Mouse (Mus musculus): ENCODE results near the gene Gas2l2.

Gas2l2 gene

DNA sequence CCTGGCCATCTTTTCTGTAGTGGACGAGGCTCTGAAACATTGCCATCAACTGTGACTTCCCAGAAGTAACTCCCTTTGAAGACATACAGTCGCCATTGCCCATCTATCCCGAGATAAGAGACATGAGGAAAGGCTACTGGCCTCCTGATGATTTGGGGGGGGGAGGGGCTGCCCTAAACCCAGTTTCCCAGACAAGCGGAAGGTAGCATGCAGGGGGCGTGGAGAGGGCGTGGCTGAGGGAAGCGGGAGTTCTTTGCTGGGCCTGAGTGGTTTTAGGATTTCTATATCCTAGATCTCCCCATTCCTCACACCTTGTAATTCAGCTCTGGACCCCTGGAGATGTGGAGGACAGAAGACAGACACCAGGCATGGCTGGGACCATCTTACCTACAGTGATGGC is 14.6 kb upstream of the Gas2l2 start:
- DNase-seq (ENCODE audit: low spot score in 2 of 2), result no peak

DNA sequence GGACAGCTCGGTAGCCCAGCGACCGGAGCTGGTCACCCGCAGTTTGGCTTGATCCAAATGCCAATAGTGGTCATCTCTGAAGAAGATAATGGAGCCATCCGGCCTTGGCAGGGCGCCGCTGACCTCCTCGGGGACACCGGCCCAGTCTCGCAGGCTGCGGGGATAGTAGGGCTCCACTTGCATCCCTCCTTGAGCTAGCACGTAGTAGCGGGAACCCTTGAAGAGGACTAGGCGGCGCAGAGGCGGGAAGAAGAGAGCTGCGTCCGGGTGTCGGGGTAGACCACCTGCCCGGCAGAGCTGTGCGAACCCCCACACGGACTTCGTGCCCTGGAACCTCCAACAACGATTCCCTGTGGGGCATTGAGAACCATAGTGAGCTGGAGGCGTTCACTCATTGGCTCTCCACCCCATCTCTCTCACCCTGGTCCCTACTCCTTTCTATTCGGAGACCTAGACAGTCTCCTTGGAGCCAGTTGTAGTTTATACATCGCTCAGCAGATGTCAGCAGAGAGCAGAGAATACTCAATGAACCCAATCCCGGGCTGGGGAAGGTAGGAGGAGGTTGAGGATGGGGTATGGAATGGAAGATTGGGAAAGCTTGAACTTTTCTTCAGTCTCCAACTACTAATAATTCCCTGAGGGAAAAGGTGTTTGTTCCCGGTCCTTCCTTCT is 13.5 kb upstream of the Gas2l2 start:
- DNase-seq (ENCODE audit: low spot score in 2 of 2), result peak; percentile 85 to 90

DNA sequence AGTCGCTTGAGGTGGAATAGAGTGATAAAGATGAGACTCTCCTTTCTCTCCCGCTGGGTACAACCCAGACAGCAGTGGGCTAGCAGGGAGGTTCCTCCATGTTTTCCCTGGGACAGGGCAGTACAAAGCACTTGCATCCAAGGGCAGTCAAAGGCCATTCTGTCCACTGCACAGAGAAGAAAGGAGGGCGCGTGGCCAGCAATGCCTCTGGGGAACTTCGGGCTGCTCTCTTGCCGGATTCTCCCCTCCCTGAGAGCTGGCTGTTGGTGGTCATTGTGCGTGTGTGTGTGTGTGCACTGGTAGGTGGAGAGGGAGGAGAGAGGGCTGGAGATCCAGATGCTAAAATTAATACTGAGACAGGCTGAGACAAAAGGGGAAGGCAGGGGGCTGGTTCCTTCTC is 12.0 kb upstream of the Gas2l2 start:
- DNase-seq (ENCODE audit: low spot score in 2 of 2), result no peak

- peak; percentile 87 to 89 for DNase-seq (ENCODE audit: low spot score in 2 of 2)
These were observed 11.1 kb upstream of the Gas2l2 start for GRCm38 (mm10) chr11:83440081-83441064.

- DNase-seq (ENCODE audit: low spot score in 2 of 2), result no peak
These were observed 10.3 kb upstream of the Gas2l2 start for GRCm38 (mm10) chr11:83439426-83440060.

DNA sequence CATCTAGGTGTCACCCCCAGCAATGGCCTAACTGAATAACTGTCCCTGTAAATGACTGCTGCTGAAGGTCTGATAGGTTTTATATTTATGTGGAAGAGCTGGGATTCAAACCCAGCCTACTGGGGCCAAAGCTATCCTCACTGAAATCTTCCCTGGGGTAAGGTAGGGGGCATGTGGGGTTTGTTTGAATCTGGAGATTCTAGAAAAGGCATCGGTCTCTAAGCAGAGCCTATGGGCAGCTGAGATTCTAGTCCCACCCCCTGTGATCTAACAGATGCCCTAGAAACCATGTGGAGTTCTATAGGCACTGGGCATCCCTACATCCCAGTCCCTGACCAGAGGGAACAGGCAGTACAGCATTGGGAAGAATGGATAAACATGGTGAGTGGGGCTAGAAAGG is 8.1 kb upstream of the Gas2l2 start, which contains the start of gene 1700020L24Rik:
Gene 1700020L24Rik, plus strand, starts transcription at position 301 of the 400 bp plus-strand sequence.
- no peak for DNase-seq (ENCODE audit: low spot score in 2 of 2)

- no peak for DNase-seq (ENCODE audit: low spot score in 2 of 2)
These were observed 3.3 kb upstream of the Gas2l2 start for GRCm38 (mm10) chr11:83432533-83432932.

GRCm38 (mm10) chr11:83426964-83427363 is 2.3 kb downstream of the Gas2l2 start:
- DNase-seq (ENCODE audit: low spot score in 2 of 2), result no peak

GRCm38 (mm10) chr11:83424681-83425080 is 4.6 kb downstream of the Gas2l2 start:
- DNase-seq (ENCODE audit: low spot score in 2 of 2), result peak; percentile 85 to 86

DNA sequence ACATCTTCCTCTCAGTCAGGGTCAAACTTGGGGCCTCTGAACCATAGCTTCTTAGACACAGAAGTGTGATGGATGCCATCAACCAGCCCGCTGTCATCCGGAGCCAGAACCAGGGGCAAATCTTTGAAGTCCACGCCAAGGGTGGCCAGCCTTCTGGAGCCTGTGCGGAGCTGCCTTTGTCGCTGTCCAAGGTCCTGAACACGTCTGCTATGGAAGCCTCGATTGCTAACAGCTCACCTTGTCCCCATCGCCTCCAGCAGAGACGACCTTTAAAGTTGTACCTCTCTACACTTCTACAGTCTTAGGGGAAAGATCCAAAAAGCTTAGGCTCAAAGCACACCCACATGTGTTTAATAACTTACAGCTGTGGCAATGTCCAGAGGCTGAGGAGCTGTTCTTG is 8.0 kb downstream of the Gas2l2 start:
- no peak for DNase-seq (ENCODE audit: low spot score in 2 of 2)

DNA sequence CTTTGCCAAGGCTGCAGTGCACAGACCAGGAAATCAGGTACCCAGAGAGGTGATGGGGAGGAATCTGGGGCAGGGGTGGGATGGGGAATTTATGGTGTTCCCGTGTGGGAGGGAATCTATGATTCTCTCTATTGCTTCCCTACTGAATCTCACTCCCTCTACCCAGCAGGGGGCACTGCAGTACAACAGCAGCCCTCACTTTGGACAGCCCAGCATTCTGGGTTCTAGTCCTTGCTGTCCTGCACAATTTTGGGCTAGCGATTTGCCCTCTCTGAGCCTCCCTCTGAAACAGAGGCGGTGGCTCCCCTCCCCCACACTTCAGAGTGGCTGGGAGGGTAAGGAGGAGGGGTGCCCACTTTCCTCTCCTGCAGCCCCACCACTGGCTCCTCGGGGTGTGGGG is 8.9 kb downstream of the Gas2l2 start:
- DNase-seq (ENCODE audit: low spot score in 2 of 2), result no peak

DNA sequence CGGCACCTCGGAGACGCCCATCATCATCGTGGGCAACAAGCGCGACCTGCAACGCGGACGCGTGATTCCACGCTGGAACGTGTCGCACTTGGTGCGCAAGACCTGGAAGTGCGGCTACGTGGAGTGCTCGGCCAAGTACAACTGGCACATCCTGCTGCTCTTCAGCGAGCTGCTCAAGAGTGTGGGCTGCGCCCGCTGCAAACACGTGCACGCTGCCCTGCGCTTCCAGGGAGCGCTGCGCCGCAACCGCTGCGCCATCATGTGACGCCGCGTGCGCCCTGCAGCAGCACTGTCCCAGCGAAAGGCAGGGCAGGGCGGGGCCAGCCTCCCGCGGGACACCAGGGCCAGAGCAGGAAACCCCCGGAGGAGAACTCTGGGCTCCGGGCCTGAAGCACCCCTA is 10.7 kb downstream of the Gas2l2 start:
- peak; percentile 69 to 74 for DNase-seq (ENCODE audit: low spot score in 2 of 2)

DNA sequence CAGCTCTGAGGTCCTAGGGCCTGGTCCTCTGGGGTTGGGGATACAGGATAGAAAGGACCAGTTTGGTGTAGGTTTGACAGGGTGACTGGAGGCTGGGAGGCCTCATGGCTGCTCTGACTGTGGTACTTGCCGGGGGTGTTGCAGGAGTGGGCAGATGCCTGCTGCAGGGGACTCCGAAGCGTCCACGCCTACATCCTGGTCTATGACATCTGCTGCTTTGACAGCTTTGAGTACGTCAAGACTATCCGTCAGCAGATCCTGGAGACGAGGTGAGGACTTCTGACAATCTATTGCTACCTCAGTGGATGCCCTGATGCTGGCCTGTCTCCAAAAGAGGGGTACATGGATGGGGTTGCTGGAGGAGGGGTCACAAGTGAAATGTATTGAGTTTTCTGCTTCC is 11.5 kb downstream of the Gas2l2 start:
- DNase-seq (ENCODE audit: low spot score in 2 of 2), result no peak

GRCm38 (mm10) chr11:83417080-83417479 is 12.2 kb downstream of the Gas2l2 start:
- DNase-seq (ENCODE audit: low spot score in 2 of 2), result no peak

DNA sequence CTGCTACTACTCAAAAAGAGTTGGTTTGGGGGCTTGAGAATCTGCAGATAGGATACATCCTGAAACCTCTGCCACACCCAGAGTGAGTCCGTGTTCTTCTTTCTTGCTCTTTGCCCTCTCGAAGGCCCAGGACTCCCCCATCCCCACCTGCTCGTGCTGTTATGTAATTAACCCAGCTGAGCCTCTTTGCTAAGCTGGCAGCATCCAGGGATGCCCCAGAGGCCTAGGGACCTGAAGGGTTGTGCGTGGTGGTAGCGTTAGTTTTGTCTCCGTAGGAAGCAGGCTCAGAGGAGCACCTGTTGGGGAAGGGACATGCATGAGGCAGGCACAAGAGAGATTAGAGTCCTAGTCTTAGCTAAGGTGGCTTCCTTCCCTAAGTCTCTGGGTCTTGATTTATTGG is 18.7 kb downstream of the Gas2l2 start:
- no peak for DNase-seq (ENCODE audit: low spot score in 2 of 2)

- no peak for DNase-seq (ENCODE audit: low spot score in 2 of 2)
These were observed 19.4 kb downstream of the Gas2l2 start for GRCm38 (mm10) chr11:83409792-83410291.

DNA sequence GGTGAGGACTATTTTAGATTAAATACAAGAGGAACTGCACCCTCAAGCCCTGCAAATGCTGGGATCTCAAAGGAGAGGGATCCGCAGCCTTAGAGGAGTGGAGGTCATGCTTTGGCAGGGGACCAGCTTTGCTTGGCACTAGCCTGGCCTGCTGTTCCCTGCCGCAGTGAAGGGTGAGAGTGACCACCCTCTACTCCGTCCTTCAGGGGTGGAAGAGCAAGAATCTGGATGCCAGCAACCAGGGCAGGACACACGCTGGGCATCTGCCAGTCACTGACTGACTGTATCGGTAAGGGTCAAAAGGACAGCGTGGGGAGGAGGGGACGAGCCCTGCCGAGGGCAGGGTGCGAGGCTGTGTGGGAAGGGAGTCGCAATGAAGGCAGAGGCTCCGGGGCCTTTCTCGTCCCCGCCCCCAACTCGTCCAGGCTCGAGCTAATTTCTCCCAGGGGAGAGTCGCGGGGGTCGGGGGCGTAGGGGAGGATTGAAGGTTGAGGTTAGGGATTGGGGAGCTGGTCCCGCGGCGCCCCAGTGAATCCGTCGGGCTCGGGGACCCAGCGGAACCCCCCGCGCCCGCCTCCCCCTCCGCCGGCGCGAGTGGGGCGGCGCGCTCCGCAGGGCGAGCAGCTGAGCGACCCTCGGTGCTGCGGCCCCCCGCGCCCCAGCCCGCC is 20.0 kb downstream of the Gas2l2 start, which contains the start of gene Rasl10b:
Gene Rasl10b, plus strand, starts transcription at position 51 of the 668 bp plus-strand sequence.
- no peak for DNase-seq (ENCODE audit: low spot score in 2 of 2)

DNA sequence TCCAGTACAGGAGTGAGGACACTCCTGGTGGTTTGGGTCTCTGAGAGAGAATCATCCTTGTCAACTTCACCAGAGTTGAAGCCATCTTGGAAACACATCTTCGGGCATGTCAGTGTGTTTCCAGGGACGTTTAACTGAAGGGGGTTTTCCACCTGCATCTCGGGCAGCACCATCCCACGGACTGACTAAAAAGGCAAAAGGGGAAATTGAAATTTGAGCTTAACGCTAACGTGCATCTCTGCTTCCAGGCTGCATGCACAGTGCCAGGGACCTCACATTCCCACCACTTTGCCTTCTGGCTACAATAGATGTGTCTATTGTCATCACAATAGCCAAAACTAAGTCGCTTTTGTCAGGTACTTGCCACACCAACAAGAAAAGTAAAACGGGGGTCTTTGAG is 21.0 kb downstream of the Gas2l2 start:
- no peak for DNase-seq (ENCODE audit: low spot score in 2 of 2)

GRCm38 (mm10) chr11:83406391-83406790 is 22.9 kb downstream of the Gas2l2 start:
- DNase-seq (ENCODE audit: low spot score in 2 of 2), result no peak

DNA sequence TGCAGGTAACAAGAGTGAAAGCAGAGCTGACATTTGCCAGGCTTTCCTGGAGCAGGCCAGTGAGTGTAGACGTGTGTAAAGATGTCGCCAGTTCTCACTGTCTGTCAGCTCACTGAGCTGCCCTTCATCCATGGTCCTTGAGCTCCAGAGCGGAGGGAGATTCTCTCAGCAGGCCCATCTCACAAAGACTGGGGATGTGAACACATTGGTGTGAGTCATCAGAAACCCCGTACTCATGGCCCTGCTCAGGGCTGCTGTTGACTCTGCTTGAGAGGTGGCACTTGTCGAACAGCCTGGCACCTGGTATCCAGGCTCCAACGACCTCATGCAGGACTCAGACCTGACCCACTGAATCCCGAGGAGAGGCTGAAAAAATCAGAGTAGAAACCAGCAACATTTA is 25.5 kb downstream of the Gas2l2 start:
- DNase-seq (ENCODE audit: low spot score in 2 of 2), result no peak

GRCm38 (mm10) chr11:83398724-83399123 is 30.5 kb downstream of the Gas2l2 start:
- no peak for DNase-seq (ENCODE audit: low spot score in 2 of 2)
